Mouse (Mus musculus): Measurements from ENCODE around the gene Traf5.

Gene Traf5

GRCm38 (mm10) chr1:192090689-192091567 lies 1.4 kb downstream of the Traf5 start:
- no peak for DNase-seq (ENCODE audit: low spot score)

GRCm38 (mm10) chr1:192090281-192090680 lies 2.1 kb downstream of the Traf5 start:
- DNase-seq (ENCODE audit: low spot score): no peak

DNA sequence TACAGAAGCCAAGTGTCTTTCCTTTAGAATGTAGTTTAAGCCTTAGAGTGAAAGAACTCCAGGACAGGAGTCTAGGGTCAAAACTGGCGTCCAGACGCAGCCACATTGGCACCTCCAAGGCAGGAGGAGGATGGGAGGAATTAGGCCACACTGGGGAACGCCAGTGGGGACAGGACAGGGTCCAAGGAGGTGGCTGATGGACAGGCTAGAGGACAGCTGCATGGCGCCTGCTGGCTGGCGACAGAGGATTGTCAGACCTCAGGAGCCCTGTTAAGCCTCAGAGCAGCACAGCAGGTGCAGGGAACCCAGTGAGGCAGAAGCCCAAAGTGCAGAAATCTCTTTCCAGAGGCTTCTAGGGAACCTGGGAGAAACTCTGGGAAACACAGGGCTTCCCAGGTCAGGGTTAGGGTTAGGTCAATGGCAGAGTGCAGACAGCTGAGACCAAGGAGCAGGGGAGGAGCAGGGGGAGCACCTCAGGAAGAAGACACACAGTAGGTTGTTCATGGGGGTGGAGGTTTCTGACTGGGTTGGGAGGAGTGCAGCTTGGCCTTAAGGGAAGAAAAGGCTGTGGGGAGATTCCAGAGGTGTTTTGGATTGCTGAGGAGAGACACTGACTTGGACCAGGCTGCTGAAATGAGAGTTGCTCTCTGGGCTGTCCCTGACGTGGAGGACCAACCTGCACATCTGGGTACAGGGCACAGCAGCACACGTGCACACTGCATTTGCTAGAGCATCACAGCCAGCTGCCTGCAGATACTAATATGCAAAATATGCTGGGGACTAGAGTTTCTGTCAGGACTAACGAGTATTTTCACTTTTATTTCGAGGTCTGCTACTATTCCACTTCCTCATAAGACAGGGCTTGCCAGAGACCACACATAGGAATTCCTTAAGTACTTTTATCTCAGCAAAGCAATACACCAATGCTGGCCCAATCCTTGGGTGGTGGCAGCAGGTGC lies 2.9 kb downstream of the Traf5 start:
- DNase-seq (ENCODE audit: low spot score): no peak

- DNase-seq (ENCODE audit: low spot score): no peak
Measured at GRCm38 (mm10) chr1:192088011-192088410, 4.3 kb downstream of the Traf5 start.

DNA sequence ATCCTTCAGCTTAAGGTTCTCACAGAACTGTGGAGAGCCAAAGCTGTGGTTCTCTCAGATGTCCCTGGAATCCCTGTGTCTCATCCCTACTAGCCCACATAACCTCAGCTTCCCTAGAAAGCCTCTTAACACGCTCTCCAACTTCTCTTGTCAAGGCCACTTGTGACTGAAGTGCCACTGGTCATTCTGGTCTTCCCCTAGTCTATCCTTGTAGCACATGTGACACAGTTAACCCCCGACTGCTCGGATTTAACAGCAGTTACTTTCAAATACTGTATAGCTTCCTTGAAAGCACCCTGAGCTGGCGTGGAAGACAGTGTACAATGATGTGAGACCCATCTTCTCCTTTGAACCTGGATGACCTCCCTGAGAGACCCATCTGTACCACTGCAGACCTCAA lies 5.3 kb downstream of the Traf5 start:
- DNase-seq (ENCODE audit: low spot score): no peak

DNA sequence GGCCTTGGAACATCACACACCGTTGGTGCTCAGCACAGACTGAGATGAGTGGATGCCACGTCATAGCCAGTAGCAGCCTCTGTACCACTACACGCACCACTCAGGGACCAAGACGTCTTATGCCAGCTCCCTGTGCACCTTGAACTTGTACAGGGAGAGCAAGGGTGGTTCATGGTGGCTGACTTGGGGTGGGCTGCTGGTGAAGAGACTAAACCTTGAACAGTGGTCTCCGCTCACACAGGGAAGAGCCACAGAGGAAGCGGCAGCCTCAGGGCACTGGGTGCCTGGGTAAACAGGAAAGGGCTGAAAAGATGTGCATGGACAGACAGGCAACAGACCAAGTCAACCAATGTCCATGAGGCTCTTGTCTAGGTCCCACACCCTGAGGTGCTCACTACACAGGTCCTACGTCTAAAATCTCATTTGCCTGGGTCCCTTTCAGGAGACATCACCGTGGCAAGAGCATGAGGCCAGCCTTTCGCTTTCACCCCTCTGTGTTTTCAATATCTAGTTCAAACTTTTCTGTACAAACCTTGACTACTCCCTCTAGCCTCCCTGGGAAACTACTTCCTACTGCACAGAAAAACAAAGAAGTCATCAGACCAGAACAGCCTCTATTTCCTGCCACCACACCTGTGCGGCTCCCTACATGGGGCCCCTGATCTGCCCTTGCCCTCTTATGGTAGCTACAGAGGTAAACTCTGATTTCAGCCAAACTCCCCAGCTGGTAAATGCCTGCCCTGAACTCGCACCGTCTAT lies 5.9 kb downstream of the Traf5 start:
- DNase-seq (ENCODE audit: low spot score): no peak

GRCm38 (mm10) chr1:192085218-192085617 lies 7.1 kb downstream of the Traf5 start:
- no peak for DNase-seq (ENCODE audit: low spot score)

GRCm38 (mm10) chr1:192082646-192083045 lies 9.7 kb downstream of the Traf5 start:
- no peak for DNase-seq (ENCODE audit: low spot score)

DNA sequence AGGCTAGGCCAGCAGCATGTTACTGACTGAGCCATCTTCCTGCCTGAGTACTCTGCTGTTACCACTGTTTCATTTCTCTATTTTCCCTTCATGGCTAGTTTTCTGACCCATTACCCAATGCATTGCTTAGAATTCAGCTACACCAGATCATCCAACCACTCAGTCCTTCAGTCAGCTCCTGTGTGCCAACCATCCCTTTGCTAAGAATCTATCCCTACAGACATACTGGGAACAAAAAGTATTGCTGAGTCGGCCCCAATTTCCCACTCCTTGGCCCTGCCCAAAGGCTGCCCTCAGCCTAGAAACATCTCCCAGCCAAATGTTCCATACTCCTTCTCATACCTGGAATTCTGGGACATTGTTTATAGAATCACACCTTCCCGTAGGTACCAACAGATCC lies 11.2 kb downstream of the Traf5 start:
- no peak for DNase-seq (ENCODE audit: low spot score)

DNA sequence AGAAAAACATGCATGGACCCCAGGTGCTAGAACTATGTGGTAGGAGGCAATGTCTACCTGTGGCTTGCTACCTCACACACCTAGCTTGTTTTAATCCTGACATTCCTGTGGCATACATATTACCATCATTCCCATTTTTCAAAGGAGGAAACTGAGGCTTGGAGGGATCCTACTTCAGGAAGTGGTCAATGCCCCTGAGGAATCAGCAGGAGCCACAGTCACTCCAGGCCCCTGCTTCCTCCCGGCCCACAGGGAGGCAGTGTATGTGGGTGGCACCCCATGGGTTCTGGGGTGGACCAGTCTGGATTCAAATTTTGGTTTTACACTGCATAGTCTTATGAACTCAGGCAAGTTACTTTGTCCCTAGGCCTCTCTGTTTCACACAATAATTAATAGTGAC lies 13.2 kb downstream of the Traf5 start:
- DNase-seq (ENCODE audit: low spot score): no peak

- DNase-seq (ENCODE audit: low spot score): no peak
Measured at GRCm38 (mm10) chr1:192078406-192078805, 14.0 kb downstream of the Traf5 start.

GRCm38 (mm10) chr1:192076796-192077535 lies 15.4 kb downstream of the Traf5 start:
- DNase-seq (ENCODE audit: low spot score): no peak

GRCm38 (mm10) chr1:192076101-192076500 lies 16.3 kb downstream of the Traf5 start:
- no peak for DNase-seq (ENCODE audit: low spot score)

- no peak for DNase-seq (ENCODE audit: low spot score)
Measured at GRCm38 (mm10) chr1:192074824-192075223, 17.5 kb downstream of the Traf5 start.

DNA sequence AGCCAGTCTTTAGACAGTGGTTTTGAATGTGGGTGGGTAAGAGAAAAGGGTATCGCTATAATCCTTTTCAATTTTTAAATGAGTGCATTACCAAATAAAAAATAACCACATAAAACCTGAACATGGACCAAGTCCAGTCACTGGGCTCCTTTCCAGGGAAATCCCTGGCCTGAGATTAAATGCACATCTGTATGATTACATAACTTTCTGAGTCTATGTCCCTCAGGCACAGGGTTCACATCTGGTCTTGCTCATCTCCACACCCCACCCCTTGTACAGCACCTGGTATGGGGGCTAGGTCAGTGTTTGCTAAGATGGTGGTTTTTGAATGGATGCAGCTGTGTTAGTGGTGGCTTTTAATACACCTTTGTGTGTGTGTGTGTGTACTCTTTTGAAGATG lies 19.9 kb downstream of the Traf5 start:
- no peak for DNase-seq (ENCODE audit: low spot score)

GRCm38 (mm10) chr1:192070618-192071051 lies 21.7 kb downstream of the Traf5 start:
- no peak for DNase-seq (ENCODE audit: low spot score)

GRCm38 (mm10) chr1:192069971-192070591 lies 22.3 kb downstream of the Traf5 start:
- DNase-seq (ENCODE audit: low spot score): no peak

- DNase-seq (ENCODE audit: low spot score): no peak
Measured at GRCm38 (mm10) chr1:192068188-192068587, 24.2 kb downstream of the Traf5 start.

DNA sequence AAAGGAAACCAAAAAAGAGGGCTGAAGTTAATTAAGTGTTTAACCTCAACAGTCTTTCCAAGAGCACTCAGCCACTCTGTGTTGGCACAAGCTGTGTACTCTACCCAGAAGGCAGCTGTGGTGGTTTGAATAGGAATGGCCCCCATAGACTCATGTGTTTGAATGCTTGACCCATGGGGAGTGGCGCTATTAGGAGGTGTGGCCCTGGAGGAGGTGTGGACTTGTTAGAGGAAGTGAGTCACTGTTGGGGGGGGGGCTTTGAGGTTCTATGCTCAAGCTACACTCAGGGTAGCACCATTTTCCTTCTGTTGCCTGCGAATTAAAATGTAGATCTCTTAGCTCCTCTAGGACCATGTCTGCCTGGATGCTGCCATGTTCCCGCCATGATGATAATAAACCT lies 25.4 kb downstream of the Traf5 start:
- DNase-seq (ENCODE audit: low spot score): no peak

GRCm38 (mm10) chr1:192063209-192063946 lies 29.0 kb downstream of the Traf5 start:
- DNase-seq (ENCODE audit: low spot score): no peak
